Mouse (Mus musculus) liver, postnatal 0 days (tissue): Measurements from ENCODE around the gene Ywhae. TPM values are rescaled to one million over a fixed set of nuclear protein-coding genes. Genes with fewer than 3 reads are reported as not detected.
"Not testable (repeated sequence)": the region's sequence is repeated elsewhere in the genome, so short reads cannot be mapped to it uniquely, and the experiment has no call there.

Experiments used
- ATAC-seq: fragments of 200-750 bp; cut with Nextera tagmentation; 2 replicates; pipeline ENCODE4 v1.8.0; 2017; ENCODE audit warnings: mild to moderate bottlenecking, moderate library complexity
- DNase-seq: peaks from one replicate; pipeline ENCODE4 v3.0.0-alpha.2; 2016
- H3K27ac ChIP-seq: fragments of 300-500 bp; sonication (generic); 2 replicates; pipeline ENCODE4 v1.5.1; 2014; ENCODE audit warnings: antibody characterized with exemption, moderate library complexity, mild to moderate bottlenecking, low read depth
- H3K27me3 ChIP-seq: fragments of 300-500 bp; sonication (generic); 2 replicates; pipeline ENCODE4 v1.6.1; 2014; ENCODE audit warnings: low read length, control low read depth, mixed read lengths; ENCODE audit not compliant: insufficient read depth
- H3K36me3 ChIP-seq: fragments of 300-500 bp; sonication (generic); replicated peaks from 2 replicates; pipeline ENCODE4 v1.6.1; 2014; ENCODE audit warnings: mild to moderate bottlenecking, control low read depth, low read length, moderate library complexity, mixed read lengths; ENCODE audit not compliant: insufficient read depth
- H3K4me1 ChIP-seq: fragments of 300-500 bp; sonication (generic); 2 replicates; pipeline ENCODE4 v1.6.1; 2014; ENCODE audit warnings: antibody characterized with exemption, mild to moderate bottlenecking, control low read depth; ENCODE audit not compliant: insufficient read depth
- H3K4me2 ChIP-seq: fragments of 300-500 bp; sonication (generic); 2 replicates; pipeline ENCODE4 v1.6.1; 2014; ENCODE audit warnings: low read depth, mild to moderate bottlenecking, low read length, moderate library complexity, mixed read lengths
- H3K4me3 ChIP-seq: fragments of 300-500 bp; sonication (generic); 2 replicates; pipeline ENCODE4 v1.5.1; 2014; ENCODE audit warnings: low read depth, low read length
- H3K9ac ChIP-seq: fragments of 300-500 bp; sonication (generic); replicated peaks from 2 replicates; pipeline ENCODE4 v1.6.1; 2014; ENCODE audit warnings: mild to moderate bottlenecking, moderate library complexity
- H3K9me3 ChIP-seq: fragments of 300-500 bp; sonication (generic); 2 replicates; pipeline ENCODE4 v1.6.1; 2016; ENCODE audit warnings: mild to moderate bottlenecking, control low read depth, low read length, mixed read lengths
- CTCF ChIP-seq: sonication (generic); IDR thresholded peaks from 2 replicates; pipeline ENCODE4 v1.5.1; 2016; ENCODE audit warnings: antibody characterized with exemption, low read depth
- EP300 ChIP-seq: IDR thresholded peaks from 2 replicates; pipeline ENCODE4 v1.6.1; 2016; ENCODE audit warnings: antibody characterized with exemption, low read depth, mild to moderate bottlenecking
- WGBS: fragments of 180-500 bp; shearing (Covaris S2); extraction: QIAGEN DNeasy Blood & Tissue Kit; methylation state at CpG from one replicate; pipeline ENCODE4 v1.1.7; 2014; ENCODE audit not compliant: insufficient replicate concordance; 5-methylcytosine and 5-hydroxymethylcytosine counted together
- polyA plus RNA-seq: library from polyadenylated mRNA; unstranded; fragments of >200 nt; fragmentation: Nextera tagmentation; extraction: Ambion mirVana; gene quantifications from 2 replicates; pipeline ENCODE4 v1.2.1, GENCODE M21; 2015

The Ywhae gene
- polyA plus RNA-seq, 1 experiment from 2014 or later = 204 TPM

- no peaks in the 10 kb centered on the region for H3K27me3 ChIP-seq
- ATAC-seq = no peak
- H3K36me3 ChIP-seq = no peaks in the 10 kb centered on the region
- no peak overlapping the region for H3K4me3 ChIP-seq
- H3K9ac ChIP-seq = no peak overlapping the region
- 60% methylated on average over 12 of the region's 12 CpGs for WGBS
- H3K4me1 ChIP-seq = no peaks in the 10 kb centered on the region
- H3K27ac ChIP-seq = no peak overlapping the region
- no peak for DNase-seq
- no peak for TF ChIP-seq CTCF
- TF ChIP-seq EP300 = no peak
- no peak overlapping the region for H3K4me2 ChIP-seq
- no peaks in the 10 kb centered on the region for H3K9me3 ChIP-seq
Measured at GRCm38 (mm10) chr11:75715556-75715955, 17.1 kb upstream of the Ywhae start.

- H3K4me1 ChIP-seq = no peaks in the 10 kb centered on the region
- 73% methylated on average over 8 of the region's 8 CpGs for WGBS
- no peaks in the 10 kb centered on the region for H3K27me3 ChIP-seq
- H3K36me3 ChIP-seq = no peaks in the 10 kb centered on the region
- TF ChIP-seq CTCF (0 out of 2 replicates have a peak, but pooled peaks have one; percentile 5), EP300 (no peak)
- no peak overlapping the region for H3K4me3 ChIP-seq
- DNase-seq = no peak
- H3K4me2 ChIP-seq = no peak overlapping the region
- no peak overlapping the region for H3K27ac ChIP-seq
- peaks cover 4% of the 10 kb centered on the region; the same call in 1 of the 2 replicates for H3K9me3 ChIP-seq
- no peak overlapping the region for H3K9ac ChIP-seq
- ATAC-seq = no peak
Measured at GRCm38 (mm10) chr11:75716661-75717325, 15.9 kb upstream of the Ywhae start.

- 47% methylated on average over 4 of the region's 4 CpGs for WGBS
- H3K27ac ChIP-seq = no peak overlapping the region
Measured at GRCm38 (mm10) chr11:75722339-75722738, 10.3 kb upstream of the Ywhae start.

GRCm38 (mm10) chr11:75727168-75727567, 5.5 kb upstream of the Ywhae start:
- ATAC-seq = no peak
- WGBS = 36% methylated on average over 2 of the region's 2 CpGs

More at GRCm38 (mm10) chr11:75722339-75722738, 10.3 kb upstream of the Ywhae start:
- no peak overlapping the region for H3K4me2 ChIP-seq
- H3K36me3 ChIP-seq = no peaks in the 10 kb centered on the region
- ATAC-seq = no peak
- H3K9ac ChIP-seq = no peak overlapping the region
- no peaks in the 10 kb centered on the region for H3K4me1 ChIP-seq
- peaks cover 4% of the 10 kb centered on the region; the same call in 1 of the 2 replicates for H3K9me3 ChIP-seq
- H3K4me3 ChIP-seq = no peak overlapping the region
- H3K27me3 ChIP-seq = no peaks in the 10 kb centered on the region
- DNase-seq = no peak
- no peak for TF ChIP-seq CTCF
- no peak for TF ChIP-seq EP300

GRCm38 (mm10) chr11:75727659-75728058, 5.0 kb upstream of the Ywhae start:
- H3K9ac ChIP-seq, H3K27me3 ChIP-seq, H3K4me1 ChIP-seq, H3K36me3 ChIP-seq, H3K27ac ChIP-seq, H3K4me3 ChIP-seq, ATAC-seq, H3K9me3 ChIP-seq, DNase-seq, H3K4me2 ChIP-seq: not testable (repeated sequence)
- WGBS = 86% methylated on average over 4 of the region's 6 CpGs

More at GRCm38 (mm10) chr11:75727168-75727567, 5.5 kb upstream of the Ywhae start:
- no peak overlapping the region for H3K4me2 ChIP-seq
- no peaks in the 10 kb centered on the region for H3K27me3 ChIP-seq
- no peaks in the 10 kb centered on the region for H3K9me3 ChIP-seq
- TF ChIP-seq EP300 = no peak
- no peak for TF ChIP-seq CTCF
- H3K36me3 ChIP-seq = no peaks in the 10 kb centered on the region
- no peak overlapping the region for H3K9ac ChIP-seq
- DNase-seq = no peak
- H3K4me1 ChIP-seq = peaks cover under 1% of the 10 kb centered on the region; the same call in 1 of the 2 replicates
- no peak overlapping the region for H3K27ac ChIP-seq
- no peak overlapping the region for H3K4me3 ChIP-seq

GRCm38 (mm10) chr11:75733227-75733940, 715 bp downstream of the Ywhae start:
- no peaks in the 10 kb centered on the region for H3K36me3 ChIP-seq
- peak overlapping the region; percentile 96 for H3K27ac ChIP-seq
- DNase-seq = peak; percentile 84
- peak overlapping the region; percentile 94 for H3K9ac ChIP-seq
- WGBS = under 1% methylated on average over 45 of the region's 52 CpGs
- peak overlapping the region; percentile 90 for H3K4me2 ChIP-seq
- peak; percentile 69 for ATAC-seq
- H3K4me3 ChIP-seq = peak overlapping the region; percentile 96
- no peaks in the 10 kb centered on the region for H3K9me3 ChIP-seq
- peaks cover 31% of the 10 kb centered on the region for H3K4me1 ChIP-seq
- no peaks in the 10 kb centered on the region for H3K27me3 ChIP-seq
- TF ChIP-seq CTCF (peak; percentile 14; the same call in 1 of the 2 replicates), EP300 (no peak; the same call in 1 of the 2 replicates)
